Mouse (Mus musculus) hematopoietic stem cell, adult 5-6 weeks (primary cell): ENCODE results near the gene Prop1. TPM values are rescaled to one million over a fixed set of nuclear protein-coding genes. Genes with fewer than 3 reads are reported as not detected.
A peak's percentile ranks its signal among the peaks of the same experiment; 100 is the strongest.

Source experiments
- ATAC-seq, 2 experiments: fragments of 125-278 bp in 1 of 2; replicated peaks in 1 of 2; 2 replicates each; pipeline ENCODE4 v1.8.0; 2016 to 2017; ENCODE audit warnings: inconsistent platforms in 2 of 2, mild to moderate bottlenecking in 2 of 2, moderate number of reproducible peaks in 2 of 2, low read depth in 1 of 2, moderate TSS enrichment in 1 of 2; ENCODE audit not compliant: low FRiP score in 2 of 2, poor library complexity in 2 of 2, severe bottlenecking in 2 of 2, insufficient read depth in 1 of 2, low TSS enrichment in 1 of 2
- total RNA-seq: library from RNA; stranded (forward); fragments of 172-1452, 232-1000 nt; gene quantifications from 2 replicates; pipeline ENCODE4 v1.2.3, GENCODE M21; 2017

The Prop1 gene
- total RNA-seq: not detected in 2 replicates

DNA sequence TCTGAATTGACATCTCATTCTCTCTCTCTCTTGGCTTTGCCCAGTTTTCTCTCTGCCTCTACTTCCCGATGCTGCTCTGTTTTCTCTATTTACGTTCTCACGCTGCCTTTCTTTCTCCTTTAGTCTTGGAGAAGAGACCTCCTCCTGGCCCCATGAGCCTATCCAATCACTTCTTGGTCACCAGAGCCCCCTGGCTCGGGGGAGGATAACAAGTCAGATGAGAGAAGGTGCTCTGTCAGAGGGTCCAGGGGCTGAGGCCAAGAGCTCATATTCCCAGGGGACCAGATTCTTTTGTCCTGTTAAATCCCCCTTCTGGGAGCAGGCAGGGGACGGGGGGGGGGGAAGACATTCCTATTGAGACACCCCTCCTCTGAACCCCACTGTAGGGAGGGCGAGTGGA is at the start of gene Prop1:
Gene Prop1 (minus strand): TSS at position 101 of the 400 bp plus-strand sequence.
- ATAC-seq: no peak

DNA sequence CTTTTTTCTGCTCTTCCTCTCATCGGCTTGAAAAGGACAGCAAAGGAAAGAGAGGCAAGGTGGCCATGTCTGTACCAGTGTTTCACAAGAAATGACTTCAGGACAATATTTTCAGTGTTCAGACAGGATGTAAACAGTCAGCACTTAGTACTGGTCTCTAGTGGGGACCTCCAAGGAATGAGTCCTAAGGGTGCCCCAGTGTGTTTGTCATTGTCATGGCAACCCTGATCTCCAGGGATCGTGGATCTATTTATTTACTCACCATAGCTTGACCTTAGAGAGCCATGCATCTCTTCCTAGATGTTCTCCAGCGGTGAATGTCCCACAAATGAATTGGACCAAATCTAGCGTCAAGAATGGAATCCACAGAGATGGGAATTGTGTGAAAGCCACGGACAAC is 49.7 kb upstream of the Prop1 start, which contains the start of gene Olfr51:
Gene Olfr51 (plus strand): TSS at position 301 of the 400 bp plus-strand sequence.
- no peak for ATAC-seq

DNA sequence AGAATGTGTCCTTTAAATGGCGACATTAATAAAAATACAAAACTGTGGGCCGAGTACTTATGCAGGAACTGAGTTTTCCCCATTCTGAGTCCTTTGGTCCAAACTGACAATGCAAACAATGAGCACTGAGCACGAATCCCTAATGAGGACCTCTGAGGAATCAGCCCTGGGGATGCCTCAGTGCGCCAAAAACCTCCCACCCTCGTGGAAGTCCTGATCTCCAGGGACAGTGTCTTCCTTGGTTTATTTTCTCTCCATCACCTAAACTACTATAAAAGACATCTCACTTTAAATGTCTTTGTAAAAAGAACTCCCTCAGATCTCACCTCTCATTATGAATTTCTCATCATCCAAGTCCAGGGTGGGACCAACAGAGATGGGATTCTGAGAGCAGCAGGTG is 28.1 kb upstream of the Prop1 start, which contains the start of gene Olfr1377:
Gene Olfr1377 (plus strand): TSS at position 301 of the 400 bp plus-strand sequence.
- no peak for ATAC-seq

DNA sequence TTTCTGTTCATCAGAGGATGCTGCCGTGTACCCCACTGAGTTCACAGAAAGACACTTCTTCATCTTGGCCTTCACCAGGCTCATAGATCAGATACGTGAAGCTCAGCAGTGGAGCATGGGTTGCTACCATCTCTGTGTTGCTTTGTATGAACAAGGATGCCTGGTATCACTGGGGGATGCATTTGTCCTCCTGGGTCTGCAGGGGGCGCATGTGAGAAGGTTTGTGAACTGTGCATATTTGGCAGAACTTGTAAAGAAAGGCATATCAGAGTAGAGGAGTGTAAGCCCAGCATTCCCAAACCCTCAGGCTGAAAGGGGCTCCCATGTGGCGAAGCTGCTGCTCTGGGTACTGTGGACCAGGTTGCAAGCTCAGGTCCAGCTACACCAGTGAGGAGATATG is 23.7 kb upstream of the Prop1 start:
- ATAC-seq: no peak

DNA sequence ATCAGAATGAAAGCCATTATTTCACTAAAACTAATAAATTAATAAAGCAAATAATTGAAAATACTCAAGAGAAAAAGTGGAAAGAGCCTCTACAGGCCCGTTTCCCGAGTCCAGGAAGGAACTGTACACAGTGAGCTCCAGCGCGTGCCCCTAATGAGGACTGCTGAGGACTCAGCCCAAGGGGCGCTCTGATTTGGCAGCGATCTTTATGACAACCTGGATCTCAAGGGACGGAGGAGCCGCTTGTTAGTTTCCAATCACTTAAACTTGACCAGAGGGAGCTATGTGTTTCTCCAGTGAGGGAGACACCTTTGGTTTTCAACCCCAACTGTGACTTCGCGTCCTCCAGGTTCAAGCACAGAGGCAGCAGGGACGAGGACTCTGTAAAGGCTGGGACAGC is 12.7 kb upstream of the Prop1 start, which contains the start of gene Olfr1378:
Gene Olfr1378 (plus strand): TSS at position 301 of the 400 bp plus-strand sequence.
- no peak for ATAC-seq

DNA sequence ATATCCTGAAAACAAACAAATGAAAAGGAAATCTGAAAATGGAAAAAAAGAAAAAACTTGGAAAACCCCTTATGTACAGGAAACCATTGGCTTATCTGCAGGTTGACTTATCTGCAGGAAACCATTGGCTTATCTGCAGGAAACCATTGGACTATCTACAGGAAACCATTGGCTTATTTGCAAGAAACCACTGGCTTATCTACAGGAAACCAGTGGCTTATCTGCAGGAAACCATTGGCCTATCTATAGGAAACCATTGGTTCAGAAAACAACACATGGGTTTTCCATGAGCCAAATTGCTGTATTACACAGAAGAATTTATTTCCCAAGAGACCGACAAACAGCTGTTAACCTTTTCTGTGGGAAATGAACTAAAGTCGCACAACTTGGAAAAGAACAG is 11.3 kb upstream of the Prop1 start:
- peak; percentile 49 to 74; a peak in 3 of 4 replicates for ATAC-seq

DNA sequence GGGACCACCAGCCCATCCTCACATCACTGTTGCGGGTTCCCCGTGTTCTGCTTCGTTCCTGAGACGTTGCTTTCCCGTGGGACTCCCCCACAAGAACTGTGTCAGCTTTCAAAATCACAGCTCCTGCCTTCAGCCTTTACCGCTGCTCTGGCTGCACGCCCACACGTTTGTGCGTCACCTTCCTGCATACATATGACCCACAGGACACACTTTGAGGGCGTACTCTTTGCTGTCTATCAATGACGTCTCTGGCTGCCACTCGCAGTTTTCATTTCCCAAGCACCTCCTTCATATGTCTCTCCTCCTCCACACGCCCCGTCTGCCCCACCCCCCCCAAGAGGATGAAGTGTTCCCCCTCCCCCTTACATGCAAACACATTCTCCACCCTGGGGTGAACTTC is 1.3 kb downstream of the Prop1 start:
- ATAC-seq: peak; percentile 62 to 65; a peak in 2 of 4 replicates

DNA sequence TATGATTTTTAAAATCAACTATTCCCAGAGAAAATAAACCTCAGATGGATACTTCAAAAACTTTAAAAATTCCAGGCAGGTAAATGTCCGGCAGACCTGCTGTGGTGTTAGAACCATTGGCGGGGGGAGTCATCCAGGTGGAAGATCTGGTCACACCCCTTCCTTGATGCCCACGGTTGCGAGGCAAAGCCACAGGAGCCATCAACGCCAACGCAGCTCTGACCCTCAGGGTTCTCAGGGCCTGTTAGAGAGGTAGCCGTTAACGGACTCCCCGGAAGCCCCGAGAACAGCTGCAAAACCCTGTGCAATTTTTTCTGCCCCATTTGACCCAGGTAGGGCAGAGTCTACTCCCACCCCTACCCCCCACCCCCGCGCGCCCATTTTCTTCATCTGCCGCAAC is 10.1 kb downstream of the Prop1 start, which contains the start of gene 4933414I15Rik:
Gene 4933414I15Rik (minus strand): TSS at position 260 of the 400 bp plus-strand sequence.
- no peak for ATAC-seq

DNA sequence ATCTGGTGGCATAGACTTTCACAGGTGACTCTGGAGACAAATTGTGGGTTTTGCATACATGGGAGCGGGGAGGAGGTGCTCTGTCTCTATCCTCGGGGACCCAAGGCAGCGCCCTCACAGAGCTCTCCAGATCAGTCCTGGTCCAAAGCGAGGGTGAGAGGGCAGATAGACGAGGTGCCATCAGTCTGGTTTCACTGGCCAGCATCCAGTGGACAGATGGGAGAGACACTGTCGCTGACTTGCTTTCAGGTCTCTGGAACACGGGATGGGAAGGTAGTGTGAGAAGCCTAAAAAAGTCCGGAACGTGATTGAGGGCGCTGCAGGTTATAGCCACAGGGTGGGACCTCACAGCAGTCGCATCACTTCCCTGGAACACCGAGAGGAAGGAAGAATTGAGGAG is 11.2 kb downstream of the Prop1 start:
- ATAC-seq: no peak

DNA sequence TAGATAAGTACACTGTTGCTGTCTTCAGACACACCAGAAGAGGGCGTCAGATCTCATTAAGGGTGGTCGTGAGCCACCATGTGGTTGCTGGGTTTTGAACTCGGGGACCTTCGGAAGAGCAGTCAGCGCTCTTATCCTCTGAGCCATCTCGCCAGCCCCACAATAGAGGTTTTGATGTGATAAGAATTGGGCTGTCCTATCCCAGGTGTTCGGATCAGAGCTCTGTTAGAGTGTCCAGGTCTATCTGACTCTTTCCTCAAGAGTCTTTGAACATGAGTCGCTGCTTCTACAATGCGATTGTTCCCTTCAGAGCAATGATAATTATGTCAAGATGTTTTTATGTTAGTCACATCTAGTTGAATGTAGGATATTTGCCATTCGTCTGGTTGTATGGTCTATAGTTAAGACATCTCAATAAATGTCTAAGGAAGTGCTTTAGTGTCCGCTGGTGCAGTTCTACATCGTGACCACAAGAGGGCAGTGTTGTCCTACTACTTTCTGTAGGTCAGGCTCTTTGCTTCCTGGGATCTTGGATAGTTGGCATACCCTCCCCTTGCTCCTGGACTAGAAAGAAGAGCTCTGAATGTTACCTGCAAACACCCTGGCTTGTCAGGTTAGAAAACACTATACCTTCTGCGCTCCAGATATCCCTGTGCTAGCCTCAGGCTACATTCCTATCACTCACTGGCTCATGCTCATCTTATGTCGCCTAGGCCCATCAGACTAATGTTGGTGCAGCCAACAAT is 13.8 kb downstream of the Prop1 start:
- ATAC-seq: peak; percentile 68 to 69; a peak in 3 of 4 replicates

DNA sequence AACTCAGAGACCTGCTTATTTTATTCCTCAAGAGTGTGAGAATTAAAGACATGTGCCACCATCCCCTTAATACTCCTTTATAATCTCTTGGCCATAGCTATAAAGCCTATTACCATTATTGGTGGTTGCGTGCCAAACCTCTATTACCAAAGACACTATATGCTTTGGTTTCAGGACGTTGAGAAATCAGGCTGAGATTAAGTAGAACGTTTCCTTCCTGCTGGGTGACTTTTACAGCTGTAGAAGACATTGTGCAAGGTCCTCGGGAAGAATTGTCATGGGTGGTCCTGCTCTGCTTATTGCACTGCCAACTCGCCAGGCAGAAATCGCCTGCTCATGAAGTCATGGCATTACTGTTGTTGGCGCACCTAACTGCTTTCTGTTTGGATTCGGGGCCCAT is 15.1 kb downstream of the Prop1 start:
- no peak for ATAC-seq

DNA sequence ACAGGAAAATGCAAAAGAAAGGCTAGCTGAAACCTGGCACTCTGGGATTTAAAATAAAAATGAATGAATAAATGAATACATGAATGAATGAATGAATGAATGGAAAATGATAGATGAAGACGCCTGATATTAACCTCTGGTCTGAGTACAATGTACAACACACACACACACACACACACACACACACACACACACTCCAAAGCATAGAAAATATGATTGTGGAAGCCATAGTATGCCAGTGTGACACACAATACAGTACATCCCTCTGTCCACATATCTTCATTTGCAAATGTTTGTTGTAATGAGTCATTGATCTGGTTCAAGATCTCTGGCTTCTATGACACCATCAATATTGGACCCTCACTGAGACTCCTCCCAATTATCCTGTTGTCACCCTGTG is 21.5 kb downstream of the Prop1 start:
- no peak for ATAC-seq

DNA sequence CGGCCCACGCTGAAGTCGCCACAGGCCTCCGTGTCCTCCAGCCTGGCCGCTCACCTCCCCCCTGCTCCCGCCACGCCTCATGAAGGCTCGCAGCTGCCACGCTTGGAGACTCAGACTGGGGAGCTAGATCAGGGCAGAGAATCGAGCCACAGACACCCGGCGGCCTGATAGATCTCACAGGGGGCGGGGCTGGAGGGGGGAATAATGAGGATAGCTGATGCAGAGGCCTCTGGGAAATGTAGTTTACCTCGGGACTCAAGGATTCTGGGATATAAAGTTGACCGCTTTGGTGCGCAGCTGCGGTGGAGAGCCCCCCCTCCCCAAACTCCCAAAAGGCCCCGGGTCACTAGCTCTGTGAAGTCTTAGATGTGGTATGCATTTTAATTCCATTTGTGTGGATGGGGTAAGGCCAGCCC is 22.1 kb downstream of the Prop1 start, which contains the start of gene Zfp354b:
Gene Zfp354b (minus strand): TSS at position 183 of the 416 bp plus-strand sequence.
- ATAC-seq: peak; percentile 84

DNA sequence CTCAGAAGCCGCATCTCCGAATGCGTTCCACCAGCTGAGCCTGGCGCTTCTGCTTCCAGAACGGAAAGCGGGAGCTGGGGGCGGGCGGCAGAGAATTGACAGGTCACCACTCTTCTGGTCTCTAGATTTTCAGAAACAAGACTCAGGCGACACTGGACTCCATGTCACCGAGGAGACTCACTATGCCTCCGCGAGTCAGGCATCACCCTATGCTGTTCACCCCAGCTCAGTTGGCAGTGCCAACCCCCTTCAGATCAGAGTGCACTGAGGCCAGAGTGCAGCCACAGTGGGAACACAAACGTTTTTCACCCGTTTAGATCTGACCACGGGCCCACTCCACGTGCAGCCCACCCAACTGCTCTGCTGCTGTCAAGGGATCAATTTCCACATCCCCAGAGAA is 22.5 kb downstream of the Prop1 start:
- ATAC-seq: peak; percentile 12 to 34; a peak in 1 of 4 replicates

DNA sequence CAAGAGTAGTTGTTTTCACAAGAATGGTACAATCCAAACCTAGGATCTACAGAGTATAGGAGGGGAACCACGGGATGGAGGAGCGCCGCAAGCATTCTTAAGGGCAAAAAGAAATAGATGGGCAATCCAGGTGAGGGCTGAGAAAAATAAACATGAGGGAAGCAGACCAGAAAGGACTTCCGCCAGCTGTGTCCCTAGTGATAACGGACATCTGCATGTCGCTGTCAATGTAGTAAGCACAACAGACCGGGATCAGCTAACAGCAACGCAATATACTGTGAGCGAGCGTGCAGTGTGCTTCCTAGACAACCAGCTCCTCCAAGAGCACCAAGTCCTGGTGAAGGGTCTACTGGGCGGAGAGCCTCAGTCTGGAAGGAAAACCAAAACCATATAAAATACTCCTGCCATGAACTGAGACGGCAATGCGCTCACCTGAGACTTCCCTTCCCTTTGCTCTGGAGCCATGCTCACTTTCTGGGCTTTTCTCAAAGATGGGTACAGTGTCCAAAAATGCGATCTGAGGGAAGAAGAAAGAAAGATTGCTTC is 23.0 kb downstream of the Prop1 start:
- no peak for ATAC-seq

DNA sequence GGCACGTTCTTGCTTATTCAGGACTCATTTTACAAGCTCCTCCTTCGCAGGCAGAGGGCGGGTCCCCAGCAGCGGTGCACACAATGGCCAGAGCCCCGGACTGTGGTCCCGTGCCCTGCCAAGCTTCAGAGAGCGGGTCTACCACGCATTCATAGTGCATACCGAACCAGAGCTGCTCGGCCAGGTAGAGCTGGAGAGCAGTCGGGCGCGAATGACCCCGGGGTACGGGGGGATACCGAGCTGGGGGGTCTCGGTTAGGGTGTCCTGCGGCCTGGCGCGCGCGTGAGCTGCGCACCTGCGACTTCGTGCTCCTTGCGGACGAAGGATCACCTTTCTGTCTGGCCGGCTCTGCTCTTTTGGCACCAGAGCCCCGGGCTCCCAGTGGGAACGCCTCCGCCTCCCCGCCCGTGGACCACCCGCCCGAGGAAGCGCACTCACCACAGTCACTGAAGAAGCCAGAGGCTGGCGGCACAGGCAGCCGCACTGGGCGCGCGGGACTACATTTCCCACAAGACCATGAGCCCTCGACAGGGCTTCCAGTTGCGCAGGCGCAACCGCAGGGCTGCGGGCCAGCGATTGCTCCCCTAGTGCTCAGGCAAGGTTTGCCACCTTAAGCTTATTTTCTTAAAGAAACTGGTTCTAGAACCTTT is 37.8 kb downstream of the Prop1 start, which contains the start of gene Zfp2:
Gene Zfp2 (minus strand): TSS at position 495 of the 650 bp plus-strand sequence.
- ATAC-seq: peak; percentile 99

DNA sequence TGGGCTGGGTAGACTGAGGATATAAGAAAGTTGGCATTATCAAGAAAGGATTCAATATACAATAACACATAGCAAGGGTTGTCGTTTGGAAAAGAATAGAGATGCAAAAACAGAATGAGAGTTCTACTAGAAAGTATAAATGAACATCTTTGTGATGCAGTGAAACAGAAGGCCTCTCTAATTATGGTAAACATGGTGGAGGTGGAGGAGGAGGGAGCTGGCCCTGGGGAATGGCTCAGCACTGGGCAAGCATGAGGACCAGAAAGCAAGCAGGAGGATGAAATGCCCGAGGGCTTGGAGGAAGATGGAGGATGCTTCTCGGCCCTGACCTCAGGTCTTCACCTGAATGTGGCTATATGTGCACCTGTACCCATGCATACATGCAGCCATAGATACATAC is 39.1 kb downstream of the Prop1 start:
- no peak for ATAC-seq

DNA sequence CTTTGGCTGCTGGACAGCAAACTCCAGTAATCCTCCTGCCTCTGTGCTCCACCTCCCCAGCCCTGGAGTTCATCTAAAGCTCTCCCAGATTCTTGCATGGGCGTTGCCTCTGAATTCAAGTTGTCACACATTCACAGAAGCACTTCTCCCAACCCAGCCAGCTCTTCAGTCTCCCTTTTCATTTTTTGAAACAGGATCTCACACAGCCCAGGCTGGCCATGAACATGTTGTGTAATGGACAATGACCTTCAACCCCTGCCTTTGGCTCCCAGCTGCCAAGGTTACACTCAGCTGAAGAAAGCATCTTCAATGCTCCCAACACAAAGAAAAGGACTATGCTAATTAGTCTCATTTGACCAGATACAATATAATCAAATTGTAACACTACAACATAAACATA is 40.3 kb downstream of the Prop1 start:
- no peak for ATAC-seq
